Mouse (Mus musculus): ENCODE data around the gene Adap1. TPM values are rescaled to one million over a fixed set of nuclear protein-coding genes. Genes with fewer than 3 reads are reported as not detected.

The Adap1 gene
- polyA plus RNA-seq, 1 experiment from 2014 or later, result 57.5 TPM

- Histone ChIP-seq H3K27me3 (replicated peaks; ENCODE audit: control insufficient read depth, insufficient read depth, low read length) (no peaks in the 10 kb centered on the region), H3K27ac (ENCODE audit: low read depth, low read length) (no peak overlapping the region), H3K4me1 (ENCODE audit: control insufficient read depth, insufficient read depth, low read depth, low read length) (peaks cover 29% of the 10 kb centered on the region), H3K36me3 (ENCODE audit: control insufficient read depth, insufficient read depth, low read length) (0 out of 2 replicates have a peak, but pooled peaks cover 1% of the 10 kb centered on the region), H3K9ac (ENCODE audit: low read depth, low read length) (no peak overlapping the region), H3K9me3 (ENCODE audit: control insufficient read depth, low read length) (no peaks in the 10 kb centered on the region), H3K4me3 (ENCODE audit: low read length) (no peak overlapping the region), H3K4me2 (ENCODE audit: low read length) (no peak overlapping the region)
- no peak for ATAC-seq
- 93% methylated on average over 4 of the region's 4 CpGs for WGBS
Observed at GRCm38 (mm10) chr5:139367884-139368458, 42.5 kb upstream of the Adap1 start.

- Histone ChIP-seq H3K27ac (ENCODE audit: low read depth, low read length) (no peak overlapping the region), H3K4me3 (ENCODE audit: low read length) (no peak overlapping the region), H3K4me2 (ENCODE audit: low read length) (no peak overlapping the region), H3K36me3 (ENCODE audit: control insufficient read depth, insufficient read depth, low read length) (0 out of 2 replicates have a peak, but pooled peaks cover 2% of the 10 kb centered on the region), H3K4me1 (ENCODE audit: control insufficient read depth, insufficient read depth, low read depth, low read length) (peaks cover 20% of the 10 kb centered on the region), H3K9me3 (ENCODE audit: control insufficient read depth, low read length) (no peaks in the 10 kb centered on the region), H3K27me3 (replicated peaks; ENCODE audit: control insufficient read depth, insufficient read depth, low read length) (no peaks in the 10 kb centered on the region), H3K9ac (ENCODE audit: low read depth, low read length) (no peak overlapping the region)
- WGBS, result 75% methylated on average over 11 of the region's 11 CpGs
- ATAC-seq, result no peak
Observed at GRCm38 (mm10) chr5:139366484-139366883, 41.1 kb upstream of the Adap1 start.

DNA sequence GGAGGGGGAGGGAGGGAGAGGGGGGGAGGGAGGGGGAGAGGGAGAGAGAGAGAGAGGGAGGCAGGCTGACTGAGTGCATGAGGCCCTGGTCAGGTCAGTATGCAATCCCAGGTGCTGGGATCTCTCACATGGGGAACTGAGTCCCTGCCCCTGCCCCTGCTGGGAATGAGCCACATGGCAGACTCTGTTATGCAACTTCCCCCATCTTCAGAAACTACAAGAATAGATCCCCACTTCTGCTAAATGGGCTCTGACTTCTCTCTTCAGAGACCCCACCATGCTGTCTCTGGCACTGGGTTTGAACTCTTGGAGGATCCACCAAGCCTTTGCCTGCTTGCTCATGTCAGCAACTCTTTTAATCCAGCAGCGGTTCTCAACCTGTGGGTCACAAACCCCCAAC is 40.4 kb upstream of the Adap1 start:
- Histone ChIP-seq H3K9me3 (ENCODE audit: control insufficient read depth, low read length) (no peaks in the 10 kb centered on the region), H3K4me3 (ENCODE audit: low read length) (no peak overlapping the region), H3K4me2 (ENCODE audit: low read length) (no peak overlapping the region), H3K4me1 (ENCODE audit: control insufficient read depth, insufficient read depth, low read depth, low read length) (peaks cover 13% of the 10 kb centered on the region), H3K27ac (ENCODE audit: low read depth, low read length) (no peak overlapping the region), H3K27me3 (replicated peaks; ENCODE audit: control insufficient read depth, insufficient read depth, low read length) (no peaks in the 10 kb centered on the region), H3K36me3 (ENCODE audit: control insufficient read depth, insufficient read depth, low read length) (0 out of 2 replicates have a peak, but pooled peaks cover 2% of the 10 kb centered on the region), H3K9ac (ENCODE audit: low read depth, low read length) (no peak overlapping the region)
- 76% methylated on average over 1 of the region's 1 CpGs for WGBS
- ATAC-seq, result no peak

DNA sequence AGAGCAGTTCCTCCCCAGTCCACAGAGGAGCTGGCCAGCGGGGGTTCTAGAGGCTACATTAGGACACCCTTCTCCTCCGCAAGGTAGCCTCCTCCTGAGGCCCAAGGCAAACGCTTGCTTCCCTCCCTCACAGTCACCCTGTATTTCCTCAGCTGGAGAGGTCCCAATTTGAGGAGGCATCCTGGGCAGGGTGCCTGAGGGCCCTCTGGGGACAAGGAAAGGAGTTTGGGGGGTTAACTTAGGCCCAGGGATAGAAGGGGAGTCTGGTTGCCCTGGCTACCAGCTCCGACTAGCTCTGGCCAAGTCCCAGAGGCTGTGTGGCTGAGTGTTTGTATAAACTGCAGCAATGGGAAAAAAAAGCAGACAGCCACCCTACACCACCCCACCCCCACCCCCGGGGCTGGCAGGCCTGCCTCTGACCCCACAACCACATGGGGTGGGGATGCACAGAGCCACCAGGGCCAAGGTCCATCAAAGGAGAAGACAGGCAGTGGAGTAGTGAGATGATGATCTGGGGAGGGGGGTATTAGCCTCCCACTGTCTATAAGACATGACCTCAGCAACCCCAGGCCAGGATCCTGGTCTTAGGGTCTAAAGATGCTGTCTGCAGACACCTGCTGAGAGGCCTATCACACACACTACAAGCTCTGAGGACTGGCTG is 39.6 kb upstream of the Adap1 start:
- Histone ChIP-seq H3K9me3 (ENCODE audit: control insufficient read depth, low read length) (no peaks in the 10 kb centered on the region), H3K27me3 (replicated peaks; ENCODE audit: control insufficient read depth, insufficient read depth, low read length) (no peaks in the 10 kb centered on the region), H3K4me3 (ENCODE audit: low read length) (no peak overlapping the region), H3K4me1 (ENCODE audit: control insufficient read depth, insufficient read depth, low read depth, low read length) (peaks cover 11% of the 10 kb centered on the region), H3K27ac (ENCODE audit: low read depth, low read length) (peak overlapping the region; percentile 21; the same call in 1 of the 2 replicates), H3K9ac (ENCODE audit: low read depth, low read length) (no peak overlapping the region), H3K4me2 (ENCODE audit: low read length) (no peak overlapping the region), H3K36me3 (ENCODE audit: control insufficient read depth, insufficient read depth, low read length) (peaks cover 5% of the 10 kb centered on the region; the same call in 1 of the 2 replicates)
- WGBS, result 40% methylated on average over 5 of the region's 5 CpGs
- ATAC-seq, result peak; percentile 46

DNA sequence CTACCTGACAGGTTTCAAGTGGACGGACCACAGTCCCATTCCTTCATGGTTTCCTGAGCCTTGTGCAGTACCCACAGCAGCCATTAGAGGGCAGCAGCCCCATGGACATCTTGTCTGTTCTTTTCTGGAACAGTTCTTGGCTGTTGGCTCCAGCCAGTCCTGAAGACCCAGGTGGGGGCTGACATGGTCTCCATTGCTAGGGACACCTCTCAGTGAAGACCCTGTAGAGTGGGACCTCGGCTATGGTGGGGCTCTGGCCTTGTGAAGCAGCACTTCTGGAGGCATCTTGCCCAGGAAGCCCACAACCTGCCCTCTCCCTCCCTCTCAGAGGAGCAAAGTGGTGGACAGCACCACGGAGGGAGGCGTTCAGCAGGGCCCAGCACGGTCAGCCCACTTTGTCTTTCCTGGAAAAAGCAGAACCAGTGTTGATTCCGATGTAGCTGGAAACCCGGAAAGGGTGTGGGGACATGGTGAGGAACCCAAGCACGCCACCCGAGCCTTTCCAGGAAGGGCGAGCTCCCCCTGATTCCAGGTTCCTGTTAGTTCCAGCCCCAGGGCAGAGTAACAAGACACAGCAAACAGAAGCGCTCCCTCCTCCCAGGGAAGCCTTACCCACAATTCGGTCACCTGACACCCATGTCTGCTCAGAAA is 39.0 kb upstream of the Adap1 start:
- ATAC-seq, result peak; percentile 68
- H3K4me2 ChIP-seq (ENCODE audit: low read length), result no peak overlapping the region
- peaks cover 11% of the 10 kb centered on the region for H3K4me1 ChIP-seq (ENCODE audit: control insufficient read depth, insufficient read depth, low read depth, low read length)
- H3K36me3 ChIP-seq (ENCODE audit: control insufficient read depth, insufficient read depth, low read length), result peaks cover 5% of the 10 kb centered on the region; the same call in 1 of the 2 replicates
- H3K9ac ChIP-seq (ENCODE audit: low read depth, low read length), result peak overlapping the region; percentile 1; the same call in 1 of the 2 replicates
- no peak overlapping the region for H3K4me3 ChIP-seq (ENCODE audit: low read length)
- H3K27me3 ChIP-seq (replicated peaks; ENCODE audit: control insufficient read depth, insufficient read depth, low read length), result no peaks in the 10 kb centered on the region
- peak overlapping the region; percentile 21; the same call in 1 of the 2 replicates for H3K27ac ChIP-seq (ENCODE audit: low read depth, low read length)
- 39% methylated on average over 12 of the region's 12 CpGs for WGBS
- H3K9me3 ChIP-seq (ENCODE audit: control insufficient read depth, low read length), result no peaks in the 10 kb centered on the region

DNA sequence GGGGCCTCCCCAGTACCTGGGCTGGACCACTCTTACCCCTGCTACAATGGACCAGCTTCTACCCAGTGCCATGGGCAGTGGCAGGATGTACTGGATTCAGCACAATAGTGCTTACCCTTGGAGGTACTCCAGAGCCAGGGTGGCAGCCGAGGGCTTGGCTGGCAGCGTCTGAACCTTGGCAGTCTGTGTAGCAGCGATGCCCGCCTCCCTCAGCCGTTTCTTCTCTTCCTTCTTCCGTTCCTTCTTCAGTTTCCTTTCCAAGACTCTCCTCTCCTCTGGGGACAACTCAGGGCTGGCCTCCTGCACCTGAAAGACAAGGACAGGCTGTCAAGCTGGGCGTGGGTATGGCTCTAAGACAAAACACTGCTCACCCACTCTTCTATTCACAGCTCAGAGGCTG is 38.4 kb upstream of the Adap1 start:
- no peaks in the 10 kb centered on the region for H3K27me3 ChIP-seq (replicated peaks; ENCODE audit: control insufficient read depth, insufficient read depth, low read length)
- no peak; the same call in 1 of the 2 replicates for ATAC-seq
- H3K4me2 ChIP-seq (ENCODE audit: low read length), result no peak overlapping the region
- no peak overlapping the region for H3K27ac ChIP-seq (ENCODE audit: low read depth, low read length)
- peaks cover 11% of the 10 kb centered on the region for H3K4me1 ChIP-seq (ENCODE audit: control insufficient read depth, insufficient read depth, low read depth, low read length)
- peaks cover 5% of the 10 kb centered on the region; the same call in 1 of the 2 replicates for H3K36me3 ChIP-seq (ENCODE audit: control insufficient read depth, insufficient read depth, low read length)
- peak overlapping the region; percentile 1; the same call in 1 of the 2 replicates for H3K9ac ChIP-seq (ENCODE audit: low read depth, low read length)
- no peak overlapping the region for H3K4me3 ChIP-seq (ENCODE audit: low read length)
- WGBS, result 70% methylated on average over 7 of the region's 7 CpGs
- no peaks in the 10 kb centered on the region for H3K9me3 ChIP-seq (ENCODE audit: control insufficient read depth, low read length)

DNA sequence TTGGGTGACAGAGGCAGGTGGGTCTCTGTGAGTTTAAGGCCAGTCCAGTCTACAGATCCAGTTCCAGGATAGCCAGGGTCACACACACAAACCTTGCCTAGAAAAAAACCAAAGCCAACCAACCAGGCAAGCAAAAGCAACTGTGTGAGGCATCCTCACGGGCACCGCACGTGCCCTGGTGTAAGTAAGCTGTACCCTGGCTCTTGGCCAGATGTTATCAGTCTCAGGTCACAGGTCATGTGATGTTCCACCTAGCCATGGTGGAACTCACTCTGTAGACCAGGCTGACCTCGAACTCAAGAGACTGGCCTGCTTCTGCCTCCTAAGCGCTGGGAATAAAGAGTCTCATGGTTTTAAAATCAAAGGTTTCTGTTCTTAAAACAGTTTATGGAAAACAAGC is 33.8 kb upstream of the Adap1 start:
- Histone ChIP-seq H3K4me1 (ENCODE audit: control insufficient read depth, insufficient read depth, low read depth, low read length) (peaks cover under 1% of the 10 kb centered on the region; the same call in 1 of the 2 replicates), H3K36me3 (ENCODE audit: control insufficient read depth, insufficient read depth, low read length) (peaks cover 5% of the 10 kb centered on the region; the same call in 1 of the 2 replicates), H3K27me3 (replicated peaks; ENCODE audit: control insufficient read depth, insufficient read depth, low read length) (no peaks in the 10 kb centered on the region), H3K4me3 (ENCODE audit: low read length) (no peak overlapping the region), H3K27ac (ENCODE audit: low read depth, low read length) (no peak overlapping the region), H3K9ac (ENCODE audit: low read depth, low read length) (no peak overlapping the region), H3K9me3 (ENCODE audit: control insufficient read depth, low read length) (no peaks in the 10 kb centered on the region), H3K4me2 (ENCODE audit: low read length) (no peak overlapping the region)
- no peak for ATAC-seq
- 93% methylated on average over 5 of the region's 5 CpGs for WGBS

DNA sequence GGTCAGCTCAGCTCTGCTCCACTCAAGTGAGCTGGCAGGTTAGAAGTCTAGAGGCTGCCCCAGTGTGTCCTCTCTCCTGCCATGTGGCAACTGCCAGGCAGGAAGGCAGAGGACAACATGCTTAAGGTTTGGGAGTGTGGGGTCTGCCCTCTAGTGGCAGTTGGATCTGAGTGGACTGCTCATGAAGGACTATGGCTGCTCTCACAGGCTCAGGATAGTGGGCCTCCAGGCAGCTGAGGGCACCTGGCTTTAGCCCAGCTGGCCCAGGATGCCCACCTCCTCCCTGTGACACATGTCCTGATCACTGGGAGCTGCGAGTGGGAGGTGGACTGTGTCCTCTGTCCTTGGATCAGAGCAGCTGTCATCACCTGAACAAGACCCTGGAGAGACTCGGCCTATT is 33.2 kb upstream of the Adap1 start:
- no peaks in the 10 kb centered on the region for H3K9me3 ChIP-seq (ENCODE audit: control insufficient read depth, low read length)
- no peak overlapping the region for H3K4me2 ChIP-seq (ENCODE audit: low read length)
- WGBS, result 80% methylated on average over 2 of the region's 2 CpGs
- no peak overlapping the region for H3K9ac ChIP-seq (ENCODE audit: low read depth, low read length)
- ATAC-seq, result no peak
- H3K27ac ChIP-seq (ENCODE audit: low read depth, low read length), result no peak overlapping the region
- H3K4me1 ChIP-seq (ENCODE audit: control insufficient read depth, insufficient read depth, low read depth, low read length), result no peaks in the 10 kb centered on the region
- peaks cover 5% of the 10 kb centered on the region; the same call in 1 of the 2 replicates for H3K36me3 ChIP-seq (ENCODE audit: control insufficient read depth, insufficient read depth, low read length)
- no peak overlapping the region for H3K4me3 ChIP-seq (ENCODE audit: low read length)
- no peaks in the 10 kb centered on the region for H3K27me3 ChIP-seq (replicated peaks; ENCODE audit: control insufficient read depth, insufficient read depth, low read length)

DNA sequence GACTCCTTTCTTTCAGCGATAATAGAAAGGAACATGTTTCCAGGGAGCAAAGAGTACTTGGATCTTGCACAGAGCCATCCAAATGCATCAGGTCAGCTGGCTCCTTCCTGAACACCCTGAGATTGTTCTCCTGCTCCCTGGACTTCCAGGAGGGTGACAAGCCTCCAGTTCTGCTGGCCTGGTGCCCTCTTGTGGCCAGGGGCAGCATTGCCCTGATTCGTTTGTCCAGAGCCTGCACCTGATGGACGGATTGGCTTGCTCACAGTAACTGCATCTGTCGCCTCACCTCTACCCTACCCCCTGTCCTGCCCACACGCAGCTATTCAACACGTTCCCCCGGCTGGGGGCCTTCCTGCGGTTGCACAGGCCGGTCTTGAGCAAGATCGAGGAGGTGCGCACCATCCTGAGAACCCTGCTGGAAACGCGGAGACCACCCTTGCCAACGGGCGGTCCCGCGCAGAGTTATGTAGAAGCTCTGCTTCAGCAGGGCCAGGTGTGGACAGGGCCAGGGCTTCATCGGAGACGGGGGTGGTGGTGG is 29.9 kb upstream of the Adap1 start:
- Histone ChIP-seq H3K27ac (ENCODE audit: low read depth, low read length) (no peak overlapping the region), H3K27me3 (replicated peaks; ENCODE audit: control insufficient read depth, insufficient read depth, low read length) (no peaks in the 10 kb centered on the region), H3K36me3 (ENCODE audit: control insufficient read depth, insufficient read depth, low read length) (peaks cover under 1% of the 10 kb centered on the region; the same call in 1 of the 2 replicates), H3K4me1 (ENCODE audit: control insufficient read depth, insufficient read depth, low read depth, low read length) (no peaks in the 10 kb centered on the region), H3K4me3 (ENCODE audit: low read length) (no peak overlapping the region), H3K4me2 (ENCODE audit: low read length) (no peak overlapping the region), H3K9ac (ENCODE audit: low read depth, low read length) (no peak overlapping the region), H3K9me3 (ENCODE audit: control insufficient read depth, low read length) (no peaks in the 10 kb centered on the region)
- ATAC-seq, result no peak
- WGBS, result 34% methylated on average over 19 of the region's 19 CpGs
